Mouse (Mus musculus): ENCODE results near the gene Ugt1a5.

Ugt1a5 gene

GRCm38 (mm10) chr1:88240579-88240978 lies 74.8 kb downstream of the Ugt1a5 start:
- no peak for DNase-seq (ENCODE audit: low spot score)

DNA sequence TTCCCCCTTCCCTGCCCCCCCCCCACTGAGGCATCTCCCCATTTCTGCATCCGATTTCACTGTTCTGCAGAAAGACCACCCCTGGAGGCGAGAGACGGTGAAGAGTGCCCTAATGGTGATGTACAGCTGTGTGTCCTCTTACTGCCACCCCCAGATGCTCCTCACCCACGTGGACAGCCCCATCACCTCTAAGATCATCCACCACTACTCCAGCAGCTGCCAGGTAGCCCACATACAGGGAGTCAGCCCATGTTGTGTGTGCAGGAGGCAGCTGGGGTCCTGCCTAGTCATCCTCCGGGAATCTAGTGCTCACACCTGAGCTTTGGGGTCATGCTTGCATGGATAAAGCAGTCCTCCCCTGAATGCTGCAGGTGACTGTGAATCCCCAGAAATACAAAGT lies 78.0 kb downstream of the Ugt1a5 start:
- DNase-seq (ENCODE audit: low spot score): no peak

DNA sequence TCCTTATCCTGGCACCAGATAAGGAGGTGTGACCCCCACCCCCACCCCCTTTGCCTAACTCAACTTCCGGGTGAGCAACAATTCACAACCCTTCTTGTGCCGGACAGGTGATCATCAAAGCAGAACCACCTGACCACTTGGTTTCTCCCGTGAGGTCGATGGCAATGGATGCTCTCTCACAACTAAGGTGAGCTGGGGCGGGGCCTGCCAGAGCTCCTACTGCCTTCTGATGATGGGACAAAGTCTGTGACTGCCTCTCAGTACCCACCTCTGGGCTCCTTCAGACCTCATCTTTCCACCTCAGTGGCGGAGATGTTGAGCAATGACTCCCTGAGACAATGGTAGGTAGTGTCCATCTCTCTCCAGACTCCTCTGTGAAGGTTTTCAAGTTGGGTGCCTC lies 80.1 kb downstream of the Ugt1a5 start:
- DNase-seq (ENCODE audit: low spot score): no peak

DNA sequence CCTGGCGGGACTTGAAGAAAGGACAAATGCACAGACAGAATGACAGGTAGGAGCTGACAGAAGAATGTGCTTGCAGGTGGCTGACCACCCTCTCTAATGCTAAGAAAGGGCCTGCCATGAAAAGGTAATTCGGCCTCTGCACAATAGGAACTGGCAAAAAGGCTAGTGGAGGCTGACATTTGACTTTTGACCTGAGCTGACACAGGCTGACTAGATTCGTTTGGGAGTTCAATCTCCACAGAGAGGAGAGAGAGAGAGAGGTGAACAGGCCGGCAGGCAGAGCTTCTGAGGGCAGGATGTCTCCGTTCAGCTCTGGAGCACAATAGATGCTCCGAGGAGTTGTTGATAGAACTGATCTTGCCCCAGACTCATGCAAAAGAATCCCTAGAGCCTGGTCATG lies 80.6 kb downstream of the Ugt1a5 start:
- DNase-seq (ENCODE audit: low spot score): no peak

DNA sequence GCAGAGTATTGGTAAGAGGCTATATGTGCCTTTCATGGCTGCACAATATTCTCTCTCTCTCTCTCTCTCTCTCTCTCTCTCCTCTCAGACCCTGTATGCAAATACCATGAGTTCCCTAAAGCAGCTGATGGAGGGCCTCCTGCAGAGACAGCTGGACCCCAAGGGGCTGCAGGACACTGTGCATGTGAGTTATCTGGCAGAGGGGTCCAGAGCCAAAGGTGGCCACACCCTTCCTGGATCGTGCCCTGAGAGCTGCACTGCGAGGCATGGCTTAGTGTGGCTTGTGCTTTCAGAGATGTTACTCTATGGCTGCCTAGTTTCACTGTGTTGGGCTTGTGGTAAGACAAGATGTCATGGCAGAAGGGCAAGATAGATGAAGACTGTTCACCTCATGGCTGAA lies 81.8 kb downstream of the Ugt1a5 start:
- DNase-seq (ENCODE audit: low spot score): no peak

GRCm38 (mm10) chr1:88248658-88249057 lies 82.8 kb downstream of the Ugt1a5 start:
- no peak for DNase-seq (ENCODE audit: low spot score)

GRCm38 (mm10) chr1:88249596-88249995 lies 83.8 kb downstream of the Ugt1a5 start:
- DNase-seq (ENCODE audit: low spot score): no peak

- no peak for DNase-seq (ENCODE audit: low spot score)
Observed at GRCm38 (mm10) chr1:88250023-88250422, 84.2 kb downstream of the Ugt1a5 start.

DNA sequence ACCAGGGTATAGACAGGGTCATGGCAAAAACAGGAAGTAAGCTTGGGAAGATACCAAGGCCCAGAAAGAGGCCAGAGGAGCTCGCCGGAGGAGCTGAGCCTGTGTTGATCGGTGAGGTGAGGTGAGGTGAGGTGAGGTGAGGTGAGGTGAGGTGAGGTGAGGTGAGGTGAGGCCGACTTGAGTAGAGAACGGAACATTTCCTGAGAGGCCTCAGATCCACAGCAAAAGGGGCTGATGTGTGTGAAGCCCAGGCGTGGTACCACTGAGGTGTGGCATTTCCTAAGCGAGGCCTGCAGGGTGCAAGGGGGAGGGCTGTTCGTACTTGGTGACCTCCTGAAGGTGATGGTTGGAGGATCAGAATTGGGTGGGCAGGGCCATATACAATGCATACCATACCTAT lies 87.3 kb downstream of the Ugt1a5 start:
- DNase-seq (ENCODE audit: low spot score): no peak

DNA sequence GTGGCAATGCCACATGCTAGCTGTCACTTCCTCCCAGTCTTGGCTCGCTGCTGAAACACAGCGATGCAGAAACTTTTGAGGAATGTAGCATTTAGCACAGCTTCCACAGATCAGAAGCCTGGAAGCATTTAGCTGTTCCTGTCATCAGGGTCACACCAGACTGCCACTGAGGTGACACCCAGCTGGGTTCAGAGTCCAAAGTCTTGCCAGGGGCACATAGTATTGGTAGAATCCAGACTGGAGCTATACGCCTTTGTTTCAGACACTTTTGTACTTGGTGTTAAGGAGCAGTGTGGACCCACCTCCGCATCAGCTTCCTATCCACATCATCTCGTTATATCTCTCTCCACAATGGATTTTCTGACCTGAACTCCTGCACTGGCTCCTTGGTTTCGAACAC lies 87.7 kb downstream of the Ugt1a5 start:
- DNase-seq (ENCODE audit: low spot score): no peak

- DNase-seq (ENCODE audit: low spot score): no peak
Observed at GRCm38 (mm10) chr1:88254793-88255465, 89.1 kb downstream of the Ugt1a5 start.

DNA sequence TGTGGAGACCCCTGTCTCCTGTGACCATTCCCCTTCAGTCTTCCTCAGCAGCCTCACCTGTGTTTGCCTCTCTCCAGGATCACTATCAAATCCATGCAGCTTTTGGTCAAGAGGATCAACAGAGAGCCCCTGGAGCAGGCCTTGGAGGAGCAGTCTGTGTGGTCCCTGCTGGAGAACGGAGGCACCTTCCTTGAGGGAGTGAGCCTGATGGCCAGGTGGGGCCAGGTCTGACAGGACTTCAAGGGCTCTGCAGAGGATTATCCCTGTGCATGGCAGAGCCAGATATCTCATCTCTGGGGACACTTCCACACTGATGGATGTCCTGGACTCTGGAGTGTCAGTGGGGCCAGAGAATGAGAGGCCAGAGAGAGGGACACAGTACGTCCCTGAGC lies 89.7 kb downstream of the Ugt1a5 start:
- no peak for DNase-seq (ENCODE audit: low spot score)

DNA sequence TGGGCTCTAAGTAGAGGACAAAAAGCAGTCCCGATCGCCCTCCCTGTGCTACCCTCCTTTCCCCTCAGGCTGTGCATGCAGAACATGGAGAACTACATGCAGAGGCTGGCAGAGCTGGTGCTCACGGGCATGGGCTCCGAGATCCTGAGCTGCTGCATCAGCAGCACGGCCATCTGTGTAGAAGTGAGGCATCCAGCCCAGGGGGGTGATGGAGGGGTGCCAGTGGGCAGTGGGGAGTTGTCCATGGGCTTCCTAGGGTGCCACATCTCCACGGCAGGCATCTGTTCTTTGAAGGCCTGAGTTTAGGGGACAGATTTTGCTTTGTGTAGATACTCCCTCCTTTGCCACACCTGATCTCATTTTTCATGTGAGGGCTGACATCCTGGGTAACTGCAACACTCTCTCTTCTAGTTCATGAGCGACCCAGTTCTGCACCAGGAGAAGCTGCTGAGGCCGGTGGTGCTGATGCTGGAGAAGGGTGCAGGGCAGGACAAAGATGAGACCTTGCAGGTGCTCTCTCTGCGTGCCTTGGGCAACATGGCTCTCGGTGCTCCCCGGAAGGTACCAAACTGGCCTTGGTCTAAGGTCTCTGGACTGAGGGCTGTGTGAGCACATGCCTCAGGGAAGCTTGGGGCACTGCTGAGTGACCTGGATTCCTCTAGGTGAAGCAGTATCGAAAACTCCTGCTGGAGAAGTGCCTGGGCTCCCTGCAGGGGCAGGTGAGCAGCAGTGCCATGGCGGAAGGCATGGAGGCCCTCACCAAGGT lies 90.4 kb downstream of the Ugt1a5 start:
- DNase-seq (ENCODE audit: low spot score): no peak

DNA sequence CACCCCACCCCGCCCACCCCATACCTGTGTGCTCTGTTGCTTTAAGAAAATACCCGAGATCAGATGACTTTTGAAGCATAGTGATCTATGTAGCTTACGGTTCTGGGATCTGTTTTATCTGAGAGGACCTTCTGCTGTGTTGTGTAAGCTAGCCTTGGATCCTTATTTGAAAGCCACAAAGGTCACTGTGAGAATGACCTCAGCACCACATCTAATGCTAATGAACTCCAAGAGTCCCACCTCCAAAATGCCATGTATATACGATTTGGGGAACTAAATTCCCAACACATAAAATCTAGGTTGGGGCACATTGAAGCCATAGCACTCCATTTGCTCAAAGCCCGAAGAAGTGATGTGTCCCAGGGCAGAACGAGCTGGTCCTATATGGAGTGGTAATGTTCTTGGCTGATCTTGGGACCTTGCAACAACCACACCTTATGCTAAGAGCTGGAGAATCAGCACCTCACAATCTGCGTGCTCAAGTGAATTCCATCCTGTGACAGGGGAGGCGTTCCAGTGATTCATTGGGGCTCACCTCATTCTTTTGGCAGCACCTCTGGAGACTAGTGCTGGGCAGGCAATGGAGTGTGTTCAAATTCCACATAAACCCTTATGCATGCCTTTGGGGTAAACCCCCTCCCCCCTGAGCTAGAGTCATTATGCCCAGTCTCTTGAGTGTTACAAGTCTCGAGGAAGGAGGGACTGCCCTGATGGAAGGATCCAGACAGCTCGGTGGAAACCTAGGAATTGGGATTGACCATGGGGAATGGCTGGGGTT lies 91.3 kb downstream of the Ugt1a5 start:
- DNase-seq (ENCODE audit: low spot score): no peak

- no peak for DNase-seq (ENCODE audit: low spot score)
Observed at GRCm38 (mm10) chr1:88257681-88258080, 91.9 kb downstream of the Ugt1a5 start.

GRCm38 (mm10) chr1:88258361-88258760 lies 92.5 kb downstream of the Ugt1a5 start:
- DNase-seq (ENCODE audit: low spot score): no peak

GRCm38 (mm10) chr1:88258881-88259642 lies 93.2 kb downstream of the Ugt1a5 start:
- DNase-seq (ENCODE audit: low spot score): no peak

DNA sequence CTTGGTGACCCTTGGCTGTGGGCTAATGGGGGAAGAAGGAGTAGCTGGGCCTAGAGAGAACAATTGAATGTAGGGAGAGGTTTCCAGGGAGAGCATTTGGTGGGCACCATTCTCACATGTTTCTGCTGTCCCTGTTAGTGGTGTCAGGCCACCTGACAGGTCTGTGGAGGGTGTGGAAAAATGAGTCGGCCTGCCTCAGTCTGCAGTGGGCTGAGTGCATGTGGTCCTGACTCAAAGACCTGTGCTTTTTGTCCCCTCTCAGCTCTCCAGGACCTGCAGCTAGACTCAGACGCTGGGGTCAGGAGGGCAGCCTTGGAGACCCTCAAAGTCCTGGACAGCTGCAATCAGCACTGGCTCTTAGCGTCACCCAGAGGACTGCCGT lies 93.8 kb downstream of the Ugt1a5 start:
- DNase-seq (ENCODE audit: low spot score): no peak

GRCm38 (mm10) chr1:88260114-88260513 lies 94.3 kb downstream of the Ugt1a5 start:
- no peak for DNase-seq (ENCODE audit: low spot score)

DNA sequence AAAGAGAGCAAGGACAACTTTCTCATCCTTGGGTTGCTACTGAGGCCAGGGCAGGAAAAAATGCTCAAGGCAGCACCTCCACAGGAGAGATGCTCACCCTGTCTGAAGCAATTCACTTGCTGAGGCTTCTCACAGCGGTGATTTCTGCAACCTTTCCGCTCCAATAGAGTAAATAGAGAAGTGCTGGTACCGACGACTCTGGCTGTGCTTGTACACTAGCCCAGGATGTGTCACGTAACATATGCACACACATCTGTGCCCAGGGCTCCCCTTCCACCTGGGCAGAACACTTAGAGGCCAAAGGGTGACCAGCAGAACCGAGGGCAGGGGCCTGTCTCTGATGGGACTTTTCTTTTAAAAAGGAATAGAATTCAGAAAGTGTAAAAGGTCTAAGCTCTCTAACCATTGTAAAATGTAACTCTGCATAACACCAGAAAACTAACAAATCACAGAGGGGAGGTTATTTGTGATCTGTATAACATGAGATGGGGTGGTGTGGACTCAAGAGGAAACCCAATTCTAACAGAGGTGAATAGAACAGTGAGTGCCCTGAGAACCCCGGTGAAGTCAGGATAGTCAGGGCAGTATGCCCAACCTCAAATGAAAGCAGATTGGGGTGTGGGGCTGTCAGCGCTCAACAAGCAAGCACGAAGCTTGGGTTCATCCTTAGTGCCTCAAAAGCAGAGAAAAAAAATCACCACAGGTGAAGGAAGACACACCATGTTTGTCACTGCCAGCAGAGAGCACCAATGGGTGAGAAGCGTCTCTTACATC lies 95.0 kb downstream of the Ugt1a5 start:
- DNase-seq (ENCODE audit: low spot score): no peak

DNA sequence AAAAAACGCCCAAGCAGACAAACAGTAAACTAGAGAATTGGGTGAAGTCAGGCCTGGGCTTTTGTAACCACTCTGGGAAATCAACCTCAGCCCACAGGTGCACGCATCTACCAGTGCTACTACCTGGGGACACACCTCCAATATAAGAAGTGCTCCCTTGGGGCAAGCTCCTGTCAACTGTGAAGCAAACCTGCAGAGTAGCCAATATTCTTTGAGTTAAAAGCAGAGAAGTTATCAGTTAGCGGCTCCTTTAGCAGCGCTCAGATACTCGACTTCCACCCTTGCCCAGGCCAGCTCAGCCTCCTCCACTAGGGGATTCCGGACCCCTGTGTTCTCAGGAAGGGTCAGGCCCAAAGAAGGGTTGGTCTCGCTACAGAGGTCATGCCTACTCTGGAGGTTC lies 95.9 kb downstream of the Ugt1a5 start:
- DNase-seq (ENCODE audit: low spot score): no peak

GRCm38 (mm10) chr1:88262255-88262654 lies 96.4 kb downstream of the Ugt1a5 start:
- no peak for DNase-seq (ENCODE audit: low spot score)

All from spleen, adult 12 weeks (tissue).